Mouse (Mus musculus) heart, postnatal 0 days (tissue): ENCODE data around the gene 3110082J24Rik.
A peak's percentile ranks its signal among the peaks of the same experiment; 100 is the strongest.

Source experiments
- CTCF ChIP-seq: IDR thresholded peaks from 2 replicates; pipeline ENCODE4 v1.5.1; 2016; ENCODE audit warnings: antibody characterized with exemption, control low read depth, low read depth
- EP300 ChIP-seq: IDR thresholded peaks from 2 replicates; pipeline ENCODE4 v1.6.1; 2016; ENCODE audit warnings: antibody characterized with exemption, low read depth

DNA sequence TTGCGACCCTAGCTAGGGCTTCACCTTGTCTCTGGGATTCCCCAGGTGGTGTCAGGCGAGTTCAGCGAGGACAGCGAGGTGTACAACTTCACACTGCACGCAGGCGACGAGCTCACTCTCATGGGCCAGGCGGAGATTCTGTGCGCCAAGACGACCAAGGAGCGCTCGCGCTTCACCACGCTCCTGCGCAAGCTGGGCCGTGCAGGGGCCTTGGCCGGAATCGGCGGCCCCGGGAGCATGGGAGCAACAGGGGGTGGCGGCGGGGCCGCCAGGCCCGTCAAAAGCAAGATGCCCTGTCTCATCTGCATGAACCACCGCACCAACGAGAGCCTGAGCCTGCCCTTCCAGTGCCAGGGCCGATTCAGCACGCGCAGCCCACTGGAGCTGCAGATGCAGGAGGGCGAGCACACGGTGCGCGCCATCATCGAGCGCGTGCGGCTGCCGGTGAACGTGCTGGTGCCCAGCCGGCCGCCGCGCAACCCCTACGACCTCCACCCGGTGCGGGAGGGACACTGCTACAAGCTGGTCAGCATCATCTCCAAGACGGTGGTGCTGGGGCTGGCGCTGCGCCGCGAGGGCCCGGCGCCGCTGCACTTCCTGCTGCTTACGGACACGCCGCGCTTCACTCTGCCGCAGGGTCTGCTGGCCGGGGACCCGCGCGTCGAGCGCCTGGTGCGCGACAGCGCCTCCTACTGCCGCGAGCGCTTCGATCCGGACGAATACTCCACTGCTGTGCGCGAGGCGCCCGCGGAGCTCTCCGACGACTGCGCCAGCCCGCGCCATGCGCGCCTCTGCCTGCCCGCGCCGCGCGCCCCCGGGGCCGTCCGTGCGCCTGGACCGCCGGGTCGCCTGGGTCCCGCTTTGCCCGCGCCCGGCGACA lies 8.2 kb upstream of the 3110082J24Rik start:
- peak; percentile 58 for TF ChIP-seq CTCF
- TF ChIP-seq EP300: no peak
